Mouse (Mus musculus) intestine, embryonic 16.5 days (tissue): ENCODE measurements around the gene Lcorl. TPM values are rescaled to one million over a fixed set of nuclear protein-coding genes. Genes with fewer than 3 reads are reported as not detected.
A peak's percentile ranks its signal among the peaks of the same experiment; 100 is the strongest.
"Not testable (repeated sequence)": the region's sequence is repeated elsewhere in the genome, so short reads cannot be mapped to it uniquely, and the experiment has no call there.

Source experiments
- ATAC-seq: fragments of 200-750 bp; cut with Nextera tagmentation; 2 replicates; pipeline ENCODE4 v1.8.0; 2017; ENCODE audit warnings: moderate TSS enrichment, moderate library complexity
- H3K27ac ChIP-seq: fragments of 300-500 bp; sonication (generic); 2 replicates; pipeline ENCODE4 v1.5.1; 2014; ENCODE audit warnings: mild to moderate bottlenecking, low read length
- H3K27me3 ChIP-seq: fragments of 300-500 bp; sonication (generic); replicated peaks from 2 replicates; pipeline ENCODE4 v1.6.1; 2014; ENCODE audit warnings: low read length, control low read depth, mixed read lengths; ENCODE audit not compliant: control insufficient read depth, insufficient read depth
- H3K36me3 ChIP-seq: fragments of 300-500 bp; sonication (generic); 2 replicates; pipeline ENCODE4 v1.6.1; 2014; ENCODE audit warnings: low read length, control low read depth; ENCODE audit not compliant: control insufficient read depth, insufficient read depth
- H3K4me1 ChIP-seq: fragments of 300-500 bp; sonication (generic); 2 replicates; pipeline ENCODE4 v1.6.1; 2014; ENCODE audit warnings: low read length, control low read depth, mixed read lengths; ENCODE audit not compliant: control insufficient read depth, insufficient read depth
- H3K4me2 ChIP-seq: fragments of 300-500 bp; sonication (generic); 2 replicates; pipeline ENCODE4 v1.6.1; 2014; ENCODE audit warnings: low read depth, low read length, control low read depth
- H3K4me3 ChIP-seq: fragments of 300-500 bp; sonication (generic); 2 replicates; pipeline ENCODE4 v1.5.1; 2014; ENCODE audit warnings: mild to moderate bottlenecking, low read length
- H3K9ac ChIP-seq: fragments of 300-500 bp; sonication (generic); 2 replicates; pipeline ENCODE4 v1.6.1; 2014; ENCODE audit warnings: low read depth, low read length
- H3K9me3 ChIP-seq: fragments of 300-500 bp; sonication (generic); 2 replicates; pipeline ENCODE4 v1.6.1; 2016; ENCODE audit warnings: low read length, control low read depth; ENCODE audit not compliant: control insufficient read depth
- WGBS: fragments of 180-500 bp; shearing (Covaris S2); extraction: QIAGEN DNeasy Blood & Tissue Kit; methylation state at CpG from one replicate; pipeline ENCODE4 v1.1.7; 2014; 5-methylcytosine and 5-hydroxymethylcytosine counted together
- polyA plus RNA-seq: library from polyadenylated mRNA; unstranded; fragments of >200 nt; fragmentation: Nextera tagmentation; extraction: Ambion mirVana; gene quantifications from 2 replicates; pipeline ENCODE4 v1.2.1, GENCODE M21; 2015

Lcorl gene
- polyA plus RNA-seq, 1 experiment from 2014 or later: 22.9 TPM

DNA sequence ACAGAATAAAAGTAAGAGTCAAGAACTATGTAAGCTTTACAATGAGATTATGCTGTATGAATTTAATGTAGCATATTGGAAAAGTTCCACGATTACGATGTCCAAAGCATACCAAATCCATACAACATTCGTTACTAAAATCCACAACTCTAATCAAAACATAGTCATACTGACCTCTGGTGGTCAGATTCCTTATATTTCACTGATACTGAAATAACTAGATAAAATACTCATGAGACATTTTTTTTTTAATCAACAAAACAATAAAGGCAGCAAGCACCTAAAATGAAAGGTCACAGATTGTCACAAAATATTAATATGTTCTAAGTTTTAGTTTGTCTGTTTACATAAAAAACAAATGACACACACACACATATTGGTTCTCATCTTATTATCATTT, 189.1 kb downstream of the Lcorl start:
- Histone ChIP-seq H3K4me3 (no peak overlapping the region), H3K9ac (no peak overlapping the region), H3K27me3 (no peaks in the 10 kb centered on the region), H3K4me1 (peaks cover 6% of the 10 kb centered on the region), H3K9me3 (no peaks in the 10 kb centered on the region), H3K27ac (no peak overlapping the region), H3K36me3 (no peaks in the 10 kb centered on the region), H3K4me2 (peak overlapping the region; percentile 66; the same call in 1 of the 2 replicates)
- 16% methylated on average over 3 of the region's 3 CpGs for WGBS
- ATAC-seq: no peak

DNA sequence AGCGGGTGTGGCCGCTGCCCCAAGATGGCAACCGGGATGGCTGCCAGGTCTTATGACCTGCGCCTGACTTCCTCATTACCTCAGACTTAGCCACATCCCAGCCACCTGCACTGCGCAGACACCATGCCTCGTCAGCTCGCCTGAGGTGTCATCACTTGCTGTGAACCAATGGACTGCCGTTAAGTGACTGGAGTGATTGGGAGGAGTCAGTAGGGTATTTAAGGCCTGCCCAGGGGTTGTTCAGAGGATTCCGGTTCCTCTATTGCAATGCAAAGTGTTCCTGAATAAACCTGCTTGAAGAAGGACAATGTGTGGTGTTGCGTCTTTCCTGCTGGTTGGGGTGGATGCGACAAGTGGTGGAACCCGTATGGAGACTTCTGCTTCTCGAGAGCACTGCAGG, 199.0 kb downstream of the Lcorl start:
- H3K36me3 ChIP-seq, H3K9ac ChIP-seq, H3K4me3 ChIP-seq, H3K27me3 ChIP-seq, H3K4me1 ChIP-seq, ATAC-seq, H3K9me3 ChIP-seq, H3K27ac ChIP-seq, H3K4me2 ChIP-seq: not testable (repeated sequence)
- 95% methylated on average over 13 of the region's 13 CpGs for WGBS

DNA sequence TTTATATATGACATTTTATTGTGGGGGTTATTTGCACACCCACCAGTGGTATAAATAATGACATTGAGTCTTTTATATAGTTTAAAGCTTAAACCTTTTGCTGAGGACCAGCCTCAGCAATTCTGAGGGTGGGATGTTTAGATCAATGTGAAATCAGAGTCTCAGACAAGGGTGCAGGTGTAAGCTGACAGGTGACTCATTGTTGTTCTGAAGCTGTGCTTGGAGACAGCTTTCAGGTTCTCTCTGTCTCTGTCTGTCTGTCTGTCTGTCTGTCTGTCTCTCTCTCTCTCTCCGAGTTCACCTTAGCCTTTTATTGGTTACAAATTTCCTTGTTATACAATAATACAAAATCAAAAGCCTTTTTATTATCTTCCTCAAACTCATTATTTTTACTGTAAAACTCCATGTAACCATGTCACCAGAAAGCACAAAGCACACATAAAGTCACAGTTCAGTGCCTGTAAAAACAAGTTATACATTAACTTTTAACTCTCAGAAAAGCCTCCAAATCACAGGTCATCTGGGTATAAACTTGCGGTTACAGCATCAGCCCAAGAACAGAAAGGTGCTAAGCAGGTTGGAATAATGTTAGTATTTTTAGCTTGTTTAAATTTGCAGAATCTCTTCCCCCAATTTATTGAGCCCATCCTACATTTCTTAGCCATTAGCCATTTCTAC, 206.2 kb downstream of the Lcorl start:
- H3K4me3 ChIP-seq: no peak overlapping the region
- no peak overlapping the region for H3K9ac ChIP-seq
- 74% methylated on average over 2 of the region's 2 CpGs for WGBS
- H3K4me2 ChIP-seq: no peak overlapping the region
- no peak overlapping the region for H3K27ac ChIP-seq
- no peaks in the 10 kb centered on the region for H3K9me3 ChIP-seq
- no peaks in the 10 kb centered on the region for H3K27me3 ChIP-seq
- no peaks in the 10 kb centered on the region for H3K4me1 ChIP-seq
- peak; percentile 90 for ATAC-seq
- no peaks in the 10 kb centered on the region for H3K36me3 ChIP-seq

Other genes with a start within 250 kb of the Lcorl start
- 2.6 and 2.9 TPM in 2 replicates for gene Fam184b, start 218.0 kb downstream of the Lcorl start, polyA plus RNA-seq
- 33.9 and 37.0 TPM in 2 replicates for gene Ncapg, start 187.7 kb downstream of the Lcorl start, polyA plus RNA-seq